Mouse (Mus musculus): Measurements from ENCODE around the gene Fut7.

GRCm38 (mm10) chr2:25465256-25465655, 42.2 kb downstream of the Fut7 start:
- TF ChIP-seq MYOG (IDR thresholded peaks at IDR 0.05; ENCODE audit: control insufficient read depth, extremely low read depth, insufficient read length) (no peak), CTCF (IDR thresholded peaks at IDR 0.05; ENCODE audit: control insufficient read depth, insufficient read depth, insufficient read length) (no peak), USF1 (IDR thresholded peaks at IDR 0.05; ENCODE audit: low read depth) (no peak)
